Mouse (Mus musculus) forebrain, embryonic 10.5 days (tissue): ENCODE results near the gene Acoxl. TPM values are rescaled to one million over a fixed set of nuclear protein-coding genes. Genes with fewer than 3 reads are reported as not detected.
A peak's percentile ranks its signal among the peaks of the same experiment; 100 is the strongest.

ENCODE experiments used
- DNase-seq: peaks from one replicate; pipeline ENCODE4 v3.0.0-alpha.2; 2017; ENCODE audit warnings: low spot score; ENCODE audit errors: extremely low spot score
- H3K27ac ChIP-seq: fragments of 300-500 bp; sonication (generic); 2 replicates; pipeline ENCODE4 v1.5.1; 2016; ENCODE audit warnings: mild to moderate bottlenecking
- H3K27me3 ChIP-seq: fragments of 300-500 bp; sonication (generic); 2 replicates; pipeline ENCODE4 v1.6.1; 2016; ENCODE audit warnings: mild to moderate bottlenecking; ENCODE audit not compliant: poor library complexity, severe bottlenecking
- H3K36me3 ChIP-seq: fragments of 300-500 bp; sonication (generic); replicated peaks from 2 replicates; pipeline ENCODE4 v1.6.1; 2016; ENCODE audit warnings: mild to moderate bottlenecking, moderate library complexity
- H3K4me1 ChIP-seq: fragments of 300-500 bp; sonication (generic); 2 replicates; pipeline ENCODE4 v1.6.1; 2016
- H3K4me3 ChIP-seq: fragments of 300-500 bp; sonication (generic); 2 replicates; pipeline ENCODE4 v1.5.1; 2016; ENCODE audit warnings: mild to moderate bottlenecking, moderate library complexity
- H3K9me3 ChIP-seq: fragments of 300-500 bp; sonication (generic); 2 replicates; pipeline ENCODE4 v1.6.1; 2016; ENCODE audit warnings: mild to moderate bottlenecking, moderate library complexity
- WGBS: fragments of 180-500 bp; shearing (Covaris S2); methylation state at CpG from one replicate; pipeline ENCODE4 v1.1.7; 2016; 5-methylcytosine and 5-hydroxymethylcytosine counted together
- polyA plus RNA-seq: library from polyadenylated mRNA; unstranded; fragments of >200 nt; fragmentation: Nextera tagmentation; extraction: Ambion mirVana; gene quantifications from 2 replicates; pipeline ENCODE4 v1.2.1, GENCODE M21; 2016

Acoxl gene
- polyA plus RNA-seq, 1 experiment from 2014 or later, result 0.09 TPM

DNA sequence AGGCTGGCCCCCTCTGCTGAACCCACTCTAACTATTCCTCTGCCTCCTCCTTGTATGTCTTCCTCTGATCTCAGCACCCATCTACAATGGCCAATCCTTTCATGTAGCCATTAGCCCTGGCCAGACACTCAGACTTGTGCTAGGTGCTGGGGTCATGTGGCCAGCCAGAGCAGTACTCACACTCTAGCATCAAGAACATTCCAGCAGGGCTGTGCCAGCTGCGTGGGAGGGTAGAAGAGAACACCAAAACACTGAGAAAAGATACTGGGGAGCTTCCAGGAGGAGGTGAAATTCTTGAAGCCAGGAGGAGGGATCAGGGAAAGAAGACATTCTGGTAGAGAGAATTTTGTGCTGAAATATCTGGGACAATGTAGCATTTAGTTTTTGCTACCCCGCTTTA, 226.3 kb downstream of the Acoxl start:
- Histone ChIP-seq H3K36me3 (no peaks in the 10 kb centered on the region), H3K4me1 (peaks cover 8% of the 10 kb centered on the region), H3K27me3 (no peaks in the 10 kb centered on the region), H3K4me3 (no peak overlapping the region), H3K27ac (no peak overlapping the region), H3K9me3 (no peaks in the 10 kb centered on the region)
- WGBS, result 95% methylated on average over 2 of the region's 2 CpGs
- DNase-seq, result no peak

DNA sequence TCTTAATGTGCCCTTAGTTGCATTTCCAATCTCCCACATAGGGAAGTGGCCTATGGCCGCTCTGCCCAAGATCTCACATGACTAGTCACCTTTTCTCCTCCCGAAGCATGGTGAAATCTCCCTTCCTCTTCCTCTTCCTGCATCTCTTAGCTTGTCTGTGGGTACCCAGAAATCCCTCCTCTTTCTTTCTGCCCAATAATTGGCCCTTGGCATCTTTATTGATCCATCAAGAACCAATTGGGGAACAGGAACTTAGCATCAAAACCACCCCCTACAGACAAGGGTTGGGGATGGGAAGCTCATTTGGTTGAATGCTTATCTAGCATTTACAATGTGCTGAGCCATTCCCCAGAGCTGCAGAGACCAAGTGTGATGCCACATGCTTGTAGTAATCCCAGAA, 226.9 kb downstream of the Acoxl start:
- no peaks in the 10 kb centered on the region for H3K9me3 ChIP-seq
- no peak overlapping the region for H3K27ac ChIP-seq
- no peak for DNase-seq
- WGBS, result 92% methylated on average over 2 of the region's 2 CpGs
- peaks cover 8% of the 10 kb centered on the region for H3K4me1 ChIP-seq
- H3K36me3 ChIP-seq, result no peaks in the 10 kb centered on the region
- H3K4me3 ChIP-seq, result no peak overlapping the region
- H3K27me3 ChIP-seq, result no peaks in the 10 kb centered on the region

- WGBS, result 83% methylated on average over 3 of the region's 3 CpGs
- Histone ChIP-seq H3K36me3 (no peaks in the 10 kb centered on the region), H3K4me3 (no peak overlapping the region), H3K4me1 (peaks cover 4% of the 10 kb centered on the region; the same call in 1 of the 2 replicates), H3K9me3 (no peaks in the 10 kb centered on the region), H3K27me3 (no peaks in the 10 kb centered on the region), H3K27ac (0 out of 2 replicates have a peak overlapping the region, but pooled peaks have one; percentile 20)
- no peak for DNase-seq
These were observed 228.5 kb downstream of the Acoxl start for GRCm38 (mm10) chr2:128067162-128067561.

DNA sequence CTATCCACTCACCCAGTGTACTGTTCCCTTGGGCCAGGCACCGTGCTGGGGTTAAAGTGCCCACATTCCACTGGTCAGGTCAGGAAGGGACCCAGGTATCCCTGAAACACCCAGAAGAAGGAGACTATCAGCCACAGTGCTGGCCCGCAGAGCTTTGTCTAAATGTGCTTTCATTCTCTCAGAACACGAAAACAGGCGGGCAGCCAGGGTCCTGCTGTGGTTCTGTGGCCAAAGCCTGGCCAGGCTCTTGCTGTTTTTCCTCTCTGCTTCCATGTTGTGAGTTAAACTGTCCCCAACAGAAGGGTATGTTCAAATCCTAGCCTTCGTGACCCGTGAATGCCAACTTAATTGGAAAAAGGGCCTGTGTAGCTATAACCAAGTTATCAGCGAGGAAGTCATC, 228.9 kb downstream of the Acoxl start:
- 0 out of 2 replicates have a peak overlapping the region, but pooled peaks have one; percentile 20 for H3K27ac ChIP-seq
- no peaks in the 10 kb centered on the region for H3K27me3 ChIP-seq
- DNase-seq, result no peak
- H3K4me3 ChIP-seq, result no peak overlapping the region
- H3K9me3 ChIP-seq, result no peaks in the 10 kb centered on the region
- WGBS, result 78% methylated on average over 7 of the region's 7 CpGs
- H3K4me1 ChIP-seq, result peaks cover 4% of the 10 kb centered on the region; the same call in 1 of the 2 replicates
- no peaks in the 10 kb centered on the region for H3K36me3 ChIP-seq

DNA sequence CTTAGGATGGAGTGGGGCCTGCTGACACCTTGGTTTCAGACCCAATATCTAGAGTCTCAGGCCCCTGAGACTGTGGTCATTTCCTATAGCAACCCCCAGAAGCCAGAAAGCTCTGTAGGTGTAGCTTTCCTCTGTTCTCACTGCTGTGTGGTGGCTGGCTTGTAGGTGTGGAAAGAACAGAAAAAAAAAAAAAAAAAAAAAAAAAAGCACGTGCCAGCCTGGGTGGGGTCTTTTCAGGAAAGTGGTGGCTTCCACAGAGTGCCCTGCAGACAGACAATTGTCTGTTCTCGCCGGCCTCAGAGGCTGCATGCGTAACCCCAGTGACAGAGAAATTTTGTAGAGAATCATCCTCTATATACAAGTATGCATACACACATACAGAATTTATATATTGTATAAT, 229.5 kb downstream of the Acoxl start:
- no peaks in the 10 kb centered on the region for H3K27me3 ChIP-seq
- WGBS, result 80% methylated on average over 4 of the region's 4 CpGs

GRCm38 (mm10) chr2:128069025-128069424, 230.3 kb downstream of the Acoxl start:
- H3K27ac ChIP-seq, result no peak overlapping the region
- 76% methylated on average over 2 of the region's 2 CpGs for WGBS
- no peak for DNase-seq
- no peaks in the 10 kb centered on the region for H3K27me3 ChIP-seq
- H3K9me3 ChIP-seq, result no peaks in the 10 kb centered on the region
- no peaks in the 10 kb centered on the region for H3K36me3 ChIP-seq
- peaks cover under 1% of the 10 kb centered on the region; the same call in 1 of the 2 replicates for H3K4me1 ChIP-seq
- H3K4me3 ChIP-seq, result no peak overlapping the region

More for the DNA sequence above, 229.5 kb downstream of the Acoxl start:
- Histone ChIP-seq H3K27ac (no peak overlapping the region), H3K9me3 (no peaks in the 10 kb centered on the region), H3K4me3 (no peak overlapping the region), H3K36me3 (no peaks in the 10 kb centered on the region), H3K4me1 (peaks cover 4% of the 10 kb centered on the region; the same call in 1 of the 2 replicates)
- no peak for DNase-seq

GRCm38 (mm10) chr2:128071791-128072190, 233.1 kb downstream of the Acoxl start:
- H3K9me3 ChIP-seq, result no peaks in the 10 kb centered on the region
- no peak overlapping the region for H3K27ac ChIP-seq
- H3K4me1 ChIP-seq, result peaks cover 4% of the 10 kb centered on the region; the same call in 1 of the 2 replicates
- H3K36me3 ChIP-seq, result no peaks in the 10 kb centered on the region
- DNase-seq, result no peak
- H3K4me3 ChIP-seq, result no peak overlapping the region
- WGBS, result 88% methylated on average over 7 of the region's 7 CpGs
- H3K27me3 ChIP-seq, result no peaks in the 10 kb centered on the region

DNA sequence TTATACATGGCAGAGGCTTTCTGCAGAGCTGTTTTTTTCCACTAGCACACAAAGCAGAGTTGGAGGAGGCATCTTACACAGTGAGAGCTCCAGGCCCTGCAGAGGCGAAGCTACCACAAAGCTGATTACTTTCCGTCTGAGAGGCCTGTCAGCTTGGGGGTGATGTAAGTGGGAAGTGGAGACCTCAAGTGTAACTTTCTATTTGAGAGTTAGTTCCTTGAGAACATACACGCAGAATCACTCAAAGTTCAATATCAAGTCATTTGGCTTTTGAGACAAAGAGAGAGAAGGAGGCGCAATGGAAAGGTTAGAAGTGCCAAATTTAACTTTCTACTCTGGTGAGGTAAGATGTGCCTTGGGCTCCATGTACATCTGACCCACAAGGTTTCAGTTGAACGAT, 234.3 kb downstream of the Acoxl start:
- no peaks in the 10 kb centered on the region for H3K9me3 ChIP-seq
- no peak overlapping the region for H3K4me3 ChIP-seq
- 82% methylated on average over 5 of the region's 5 CpGs for WGBS
- no peaks in the 10 kb centered on the region; the same call in 1 of the 2 replicates for H3K27me3 ChIP-seq
- DNase-seq, result no peak
- H3K4me1 ChIP-seq, result peaks cover 4% of the 10 kb centered on the region; the same call in 1 of the 2 replicates
- no peaks in the 10 kb centered on the region for H3K36me3 ChIP-seq
- no peak overlapping the region for H3K27ac ChIP-seq

DNA sequence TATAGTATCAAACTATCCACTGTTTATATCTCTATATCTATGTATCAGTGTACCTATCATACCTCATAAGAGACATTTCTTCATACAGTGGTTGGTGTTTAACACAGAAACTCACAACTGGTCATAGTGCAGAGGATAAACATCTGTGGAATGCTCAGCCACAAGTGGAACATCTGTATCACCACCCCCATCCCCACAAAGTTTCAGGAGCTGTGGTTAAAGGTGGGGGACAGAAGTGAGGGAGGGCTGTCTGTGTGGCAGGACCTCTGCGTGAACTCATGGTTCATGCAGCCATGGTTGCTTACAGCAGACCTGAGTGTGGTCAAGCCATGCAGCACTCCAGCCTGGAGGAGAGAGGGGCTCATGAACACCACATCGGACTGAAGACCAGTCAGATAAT, 234.9 kb downstream of the Acoxl start:
- H3K27ac ChIP-seq, result no peak overlapping the region
- H3K4me3 ChIP-seq, result no peak overlapping the region
- 90% methylated on average over 2 of the region's 2 CpGs for WGBS
- H3K27me3 ChIP-seq, result no peaks in the 10 kb centered on the region; the same call in 1 of the 2 replicates
- peaks cover 5% of the 10 kb centered on the region for H3K4me1 ChIP-seq
- no peaks in the 10 kb centered on the region for H3K9me3 ChIP-seq
- DNase-seq, result no peak
- no peaks in the 10 kb centered on the region for H3K36me3 ChIP-seq

- Histone ChIP-seq H3K4me1 (peaks cover 20% of the 10 kb centered on the region), H3K36me3 (no peaks in the 10 kb centered on the region), H3K27ac (no peak overlapping the region), H3K9me3 (no peaks in the 10 kb centered on the region), H3K27me3 (no peaks in the 10 kb centered on the region; the same call in 1 of the 2 replicates), H3K4me3 (no peak overlapping the region)
- DNase-seq, result no peak
- WGBS, result 81% methylated on average over 4 of the region's 4 CpGs
These were observed 238.3 kb downstream of the Acoxl start for GRCm38 (mm10) chr2:128076936-128077335.

DNA sequence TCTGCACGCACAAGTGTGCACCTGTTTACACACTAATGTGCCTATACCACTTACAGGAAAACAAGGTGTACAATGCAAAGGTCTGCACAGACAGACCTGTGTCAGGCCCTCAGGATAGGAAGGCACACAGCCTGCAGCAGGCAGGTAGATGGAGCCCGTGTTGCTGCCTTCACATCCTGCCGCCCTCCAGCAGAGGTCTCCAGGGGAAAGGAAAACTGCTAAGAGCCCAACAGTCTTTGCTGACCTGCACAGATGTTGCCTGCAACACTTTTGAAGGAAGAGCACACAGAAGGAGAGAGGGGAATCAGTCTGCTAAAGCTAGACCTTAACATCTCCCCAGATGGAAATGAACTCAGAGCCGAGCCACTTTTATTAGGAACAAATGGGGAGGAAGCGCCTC, 240.2 kb downstream of the Acoxl start:
- H3K4me1 ChIP-seq, result peaks cover 21% of the 10 kb centered on the region
- no peak for DNase-seq
- no peaks in the 10 kb centered on the region for H3K36me3 ChIP-seq
- no peaks in the 10 kb centered on the region for H3K9me3 ChIP-seq
- no peak overlapping the region for H3K4me3 ChIP-seq
- H3K27ac ChIP-seq, result no peak overlapping the region
- no peaks in the 10 kb centered on the region; the same call in 1 of the 2 replicates for H3K27me3 ChIP-seq
- 43% methylated on average over 5 of the region's 5 CpGs for WGBS

DNA sequence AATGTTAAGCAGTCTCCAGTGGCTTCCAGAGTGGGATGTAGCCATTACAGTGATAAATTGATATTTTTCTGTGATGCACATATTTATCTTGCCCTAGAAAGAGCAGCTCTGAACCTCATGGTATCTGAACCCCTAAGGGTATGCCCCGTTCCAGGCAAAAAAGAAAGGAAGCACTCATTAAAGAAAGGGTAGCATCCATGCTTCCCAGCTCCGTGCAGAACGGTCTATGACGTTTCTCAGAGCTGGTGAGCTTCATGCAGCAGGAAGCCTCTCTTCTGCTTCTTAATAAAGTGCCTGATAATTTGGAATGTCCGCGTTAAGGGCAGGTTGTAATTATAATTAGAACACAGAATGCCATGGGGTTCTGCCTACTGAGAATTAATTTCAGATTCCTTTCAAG, 240.6 kb downstream of the Acoxl start:
- Histone ChIP-seq H3K36me3 (no peaks in the 10 kb centered on the region), H3K4me3 (no peak overlapping the region), H3K9me3 (no peaks in the 10 kb centered on the region), H3K27ac (no peak overlapping the region), H3K4me1 (peaks cover 23% of the 10 kb centered on the region), H3K27me3 (no peaks in the 10 kb centered on the region; the same call in 1 of the 2 replicates)
- DNase-seq, result no peak
- 67% methylated on average over 6 of the region's 6 CpGs for WGBS

- WGBS, result 61% methylated on average over 3 of the region's 3 CpGs
These were observed 245.2 kb downstream of the Acoxl start for GRCm38 (mm10) chr2:128083844-128084243.

GRCm38 (mm10) chr2:128084607-128085006, 245.9 kb downstream of the Acoxl start:
- Histone ChIP-seq H3K27me3 (no peaks in the 10 kb centered on the region), H3K4me3 (no peak overlapping the region), H3K36me3 (no peaks in the 10 kb centered on the region), H3K27ac (no peak overlapping the region), H3K9me3 (no peaks in the 10 kb centered on the region), H3K4me1 (peaks cover 8% of the 10 kb centered on the region)
- DNase-seq, result no peak
- 84% methylated on average over 5 of the region's 5 CpGs for WGBS

More at GRCm38 (mm10) chr2:128083844-128084243, 245.2 kb downstream of the Acoxl start:
- Histone ChIP-seq H3K27ac (no peak overlapping the region), H3K27me3 (no peaks in the 10 kb centered on the region), H3K4me1 (peaks cover 15% of the 10 kb centered on the region), H3K9me3 (no peaks in the 10 kb centered on the region), H3K36me3 (no peaks in the 10 kb centered on the region), H3K4me3 (no peak overlapping the region)
- no peak for DNase-seq
